In the genomic region with DNA sequence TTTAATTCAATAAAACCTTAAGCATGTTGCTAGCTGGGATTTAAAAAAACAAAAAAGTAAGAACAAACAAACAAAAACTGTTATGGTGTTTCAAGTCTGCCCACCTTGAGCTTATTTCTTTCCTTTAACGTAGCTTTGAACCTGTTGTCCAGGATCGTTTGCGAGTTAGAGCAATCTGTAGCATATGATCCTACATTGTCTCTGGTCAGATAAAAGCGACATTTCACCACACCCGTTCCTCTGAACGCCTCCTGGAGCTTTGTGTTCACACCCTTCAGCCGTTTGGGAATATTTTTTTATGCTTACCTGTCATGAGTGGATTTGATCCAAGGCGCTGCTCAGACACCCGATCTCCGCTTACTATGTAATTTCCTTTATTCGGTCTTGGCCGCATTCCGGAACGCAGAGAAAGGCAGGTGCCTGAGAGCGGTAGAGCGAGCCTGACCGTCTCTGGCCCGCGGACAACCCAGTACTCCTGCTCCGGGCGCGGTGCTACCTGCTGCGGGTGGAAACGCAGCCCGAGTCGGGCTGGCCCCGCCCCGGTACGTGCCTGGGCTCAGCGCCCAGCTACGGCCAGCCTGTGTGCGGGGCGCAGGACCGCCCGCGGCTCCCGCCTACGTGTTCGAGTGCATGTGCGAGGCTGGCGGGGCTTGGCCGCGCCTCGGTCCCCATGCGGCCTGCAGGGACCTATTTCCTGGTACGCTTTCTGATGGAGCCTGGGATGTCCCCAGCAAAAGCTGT, we compare ENCODE assay signal across 9 mouse cellular contexts. TPM values are rescaled to one million over a fixed set of nuclear protein-coding genes. Genes with fewer than 3 reads are reported as not detected.
DNase-seq lines count a peak whose midpoint lies in the region; ATAC-seq and TF ChIP-seq lines count a peak whose summit lies in the region.
"Had no signal": no experiment of that assay in that cellular context is flagged by ENCODE, and none has a peak within 500 bp of the region (broad histone marks: within the 10 kb centered on the region; RNA-seq: fewer than 3 reads in every experiment).

No protein-coding gene starts in this region.

- no peak for TF ChIP-seq POLR2A in limb, embryonic 14.5 days (IDR thresholded peaks at IDR 0.05; ENCODE audit: borderline replicate concordance, extremely low read depth, insufficient read depth, insufficient read length)
- no peak for TF ChIP-seq POLR2A in small intestine, adult 2 months (IDR thresholded peaks at IDR 0.05; ENCODE audit: low read depth, low read length)

- H3K27ac ChIP-seq in limb, embryonic 14.5 days (replicated peaks; ENCODE audit: low read depth, low read length), result no peak overlapping the region
- no peak overlapping the region for H3K27ac ChIP-seq in midbrain, embryonic 12.5 days (replicated peaks)
- H3K27ac ChIP-seq in small intestine, adult 2 months (ENCODE audit: insufficient read depth, low read depth, low read length), result no peak overlapping the region

- peak; percentile 59 for DNase-seq in embryo, embryonic 9.5 days (ENCODE audit: extremely low spot score)
- peak; percentile 27 for DNase-seq in heart, adult 8-10 months (ENCODE audit: low spot score)
- peak; percentile 60 for DNase-seq in kidney, adult 11 months
- peak; percentile 21 for DNase-seq in limb, embryonic 14.5 days (ENCODE audit: low spot score)

- WGBS in limb, embryonic 14.5 days, result 6% methylated on average over 46 of the region's 46 CpGs
- 5% methylated on average over 46 of the region's 46 CpGs for WGBS in midbrain, embryonic 12.5 days
- 9% methylated on average over 46 of the region's 46 CpGs for WGBS in small intestine, adult 2 months

- no peaks in the 10 kb centered on the region for H3K9me3 ChIP-seq in erythroblast, embryonic 14.5 days (ENCODE audit: control insufficient read depth, low read length)
- no peaks in the 10 kb centered on the region for H3K9me3 ChIP-seq in limb, embryonic 14.5 days (ENCODE audit: control insufficient read depth, low read length)
- H3K9me3 ChIP-seq in midbrain, embryonic 12.5 days, result no peaks in the 10 kb centered on the region

- H3K36me3 ChIP-seq in erythroblast, embryonic 14.5 days (ENCODE audit: control insufficient read depth), result peaks cover 10% of the 10 kb centered on the region
- peaks cover 22% of the 10 kb centered on the region for H3K36me3 ChIP-seq in limb, embryonic 14.5 days (ENCODE audit: control insufficient read depth, insufficient read depth, low read length)
- H3K36me3 ChIP-seq in midbrain, embryonic 12.5 days, result 0 out of 2 replicates have a peak, but pooled peaks cover 8% of the 10 kb centered on the region
- peaks cover 12% of the 10 kb centered on the region for H3K36me3 ChIP-seq in small intestine, adult 2 months (ENCODE audit: control insufficient read depth, insufficient read depth, low read length)

- peaks cover 11% of the 10 kb centered on the region for H3K27me3 ChIP-seq in erythroblast, embryonic 14.5 days (ENCODE audit: control insufficient read depth)
- H3K27me3 ChIP-seq in limb, embryonic 14.5 days (ENCODE audit: control insufficient read depth, insufficient read depth, low read length), result no peaks in the 10 kb centered on the region
- peaks cover 10% of the 10 kb centered on the region for H3K27me3 ChIP-seq in midbrain, embryonic 12.5 days
- H3K27me3 ChIP-seq in small intestine, adult 2 months (ENCODE audit: control insufficient read depth, insufficient read depth, low read length), result no peaks in the 10 kb centered on the region

- ATAC-seq in erythroblast, adult 5-6 weeks (replicated peaks; ENCODE audit: low FRiP score, poor library complexity, severe bottlenecking), result no peak
- peak; percentile 76 for ATAC-seq in limb, embryonic 14.5 days (ENCODE audit: low FRiP score, low read depth)
- peak; percentile 92 for ATAC-seq in midbrain, embryonic 12.5 days (ENCODE audit: low FRiP score, low read depth)

- peak overlapping the region; percentile 54 for H3K4me3 ChIP-seq in erythroblast, embryonic 14.5 days (replicated peaks)
- peak overlapping the region; percentile 34 for H3K4me3 ChIP-seq in limb, embryonic 14.5 days (replicated peaks; ENCODE audit: low read length)
- peak overlapping the region; percentile 45 for H3K4me3 ChIP-seq in midbrain, embryonic 12.5 days
- H3K4me3 ChIP-seq in small intestine, adult 2 months (ENCODE audit: low read depth, low read length), result peak overlapping the region; percentile 52

- TF ChIP-seq CTCF in small intestine, adult 2 months (IDR thresholded peaks at IDR 0.05; ENCODE audit: extremely low read depth, insufficient read length, insufficient replicate concordance, low read depth, low read length), result no peak

- peaks cover 25% of the 10 kb centered on the region for H3K4me1 ChIP-seq in erythroblast, embryonic 14.5 days (ENCODE audit: control insufficient read depth)
- H3K4me1 ChIP-seq in limb, embryonic 14.5 days (ENCODE audit: control insufficient read depth, insufficient read depth, low read length), result peaks cover 9% of the 10 kb centered on the region
- H3K4me1 ChIP-seq in midbrain, embryonic 12.5 days, result peaks cover 15% of the 10 kb centered on the region
- peaks cover 5% of the 10 kb centered on the region; the same call in 1 of the 2 replicates for H3K4me1 ChIP-seq in small intestine, adult 2 months (ENCODE audit: control insufficient read depth, insufficient read depth, insufficient read length, low read length)

- H3K9ac ChIP-seq in limb, embryonic 14.5 days (ENCODE audit: low read depth, low read length, severe bottlenecking), result peak overlapping the region; percentile 50
- H3K9ac ChIP-seq in midbrain, embryonic 12.5 days (replicated peaks), result peak overlapping the region; percentile 54; the same call in 1 of the 2 replicates

- peak overlapping the region; percentile 62 for H3K4me2 ChIP-seq in limb, embryonic 14.5 days (replicated peaks; ENCODE audit: low read depth, low read length, severe bottlenecking)
- H3K4me2 ChIP-seq in midbrain, embryonic 12.5 days (replicated peaks), result peak overlapping the region; percentile 75

RNA-seq across cellular contexts. Expression of a gene that starts 12.0 kb away (rescaled TPM):
- polyA plus RNA-seq in erythroblast, embryonic 14.5 days (2012), result not detected in 2 replicates
- not detected in 2 replicates for total RNA-seq in erythroblast, adult 5-6 weeks (2015; ENCODE audit: low replicate concordance)
- not detected in 2 replicates for total RNA-seq in erythroblast, adult 5-6 weeks (2017; ENCODE audit: low replicate concordance)
- 10 to 100 TPM in 1 of 4 experiments, 1 to 10 TPM in 3; 5.1 to 10.5 (median 6.7) TPM for total RNA-seq in heart, adult 8-10 months (2022)
- polyA plus RNA-seq in limb, embryonic 14.5 days (2012; rRNA removed), result not detected in 2 replicates
- 11.2 and 12.3 TPM in 2 replicates for polyA plus RNA-seq in limb, embryonic 14.5 days (2014; fragmentation: Nextera tagmentation; extraction: Ambion mirVana)
- 18.3 and 18.5 TPM in 2 replicates for polyA plus RNA-seq in midbrain, embryonic 12.5 days (2016; fragmentation: Nextera tagmentation; extraction: Ambion mirVana)
- polyA plus RNA-seq in small intestine, adult 2 months (2012; rRNA removed), result not detected in 2 replicates

RNA-seq across cellular contexts. Expression of a gene that starts 14.8 kb away (rescaled TPM):
- polyA plus RNA-seq in erythroblast, embryonic 14.5 days (2012), result 0.18 TPM in 1 of 2 replicates, not detected in the other
- total RNA-seq in erythroblast, adult 5-6 weeks (2015; ENCODE audit: low replicate concordance), result 1.5 and 2.5 TPM in 2 replicates
- total RNA-seq in erythroblast, adult 5-6 weeks (2017; ENCODE audit: low replicate concordance), result 1.2 and 4.9 TPM in 2 replicates
- 10 to 100 TPM in 1 of 4 experiments, 1 to 10 TPM in 3; 8.4 to 14.0 (median 9.2) TPM for total RNA-seq in heart, adult 8-10 months (2022)
- polyA plus RNA-seq in limb, embryonic 14.5 days (2012; rRNA removed), result 21.6 and 22.0 TPM in 2 replicates
- 17.2 and 24.8 TPM in 2 replicates for polyA plus RNA-seq in limb, embryonic 14.5 days (2014; fragmentation: Nextera tagmentation; extraction: Ambion mirVana)
- polyA plus RNA-seq in midbrain, embryonic 12.5 days (2016; fragmentation: Nextera tagmentation; extraction: Ambion mirVana), result 23.6 and 31.9 TPM in 2 replicates
- polyA plus RNA-seq in small intestine, adult 2 months (2012; rRNA removed), result 2.0 and 2.8 TPM in 2 replicates

RNA-seq across cellular contexts. Expression of a gene that starts 48.0 kb away (rescaled TPM):
- polyA plus RNA-seq in erythroblast, embryonic 14.5 days (2012), result not detected in 2 replicates
- total RNA-seq in erythroblast, adult 5-6 weeks (2015; ENCODE audit: low replicate concordance), result not detected in 2 replicates
- total RNA-seq in erythroblast, adult 5-6 weeks (2017; ENCODE audit: low replicate concordance), result not detected in 2 replicates
- total RNA-seq in heart, adult 8-10 months (2022), result not detected
- 2.4 and 2.8 TPM in 2 replicates for polyA plus RNA-seq in limb, embryonic 14.5 days (2012; rRNA removed)
- 4.3 and 5.0 TPM in 2 replicates for polyA plus RNA-seq in limb, embryonic 14.5 days (2014; fragmentation: Nextera tagmentation; extraction: Ambion mirVana)
- polyA plus RNA-seq in midbrain, embryonic 12.5 days (2016; fragmentation: Nextera tagmentation; extraction: Ambion mirVana), result 14.5 and 15.0 TPM in 2 replicates
- polyA plus RNA-seq in small intestine, adult 2 months (2012; rRNA removed), result 0.95 TPM in 1 of 2 replicates, not detected in the other
- total RNA-seq: gastrocnemius, postnatal 4 days had no signal

RNA-seq across cellular contexts. Expression of a gene that starts 48.3 kb away (rescaled TPM):
- 0.09 and 0.10 TPM in 2 replicates for polyA plus RNA-seq in erythroblast, embryonic 14.5 days (2012)
- 14.2 and 17.9 TPM in 2 replicates for total RNA-seq in erythroblast, adult 5-6 weeks (2015; ENCODE audit: low replicate concordance)
- total RNA-seq in erythroblast, adult 5-6 weeks (2017; ENCODE audit: low replicate concordance), result 14.1 and 15.4 TPM in 2 replicates
- 10 to 100 TPM; 39.3 to 48.6 (median 43.8) TPM for total RNA-seq in heart, adult 8-10 months (2022)
- polyA plus RNA-seq in limb, embryonic 14.5 days (2012; rRNA removed), result 72.9 and 79.0 TPM in 2 replicates
- polyA plus RNA-seq in limb, embryonic 14.5 days (2014; fragmentation: Nextera tagmentation; extraction: Ambion mirVana), result 112 and 120 TPM in 2 replicates
- 130 and 134 TPM in 2 replicates for polyA plus RNA-seq in midbrain, embryonic 12.5 days (2016; fragmentation: Nextera tagmentation; extraction: Ambion mirVana)
- 11.6 and 23.7 TPM in 2 replicates for polyA plus RNA-seq in small intestine, adult 2 months (2012; rRNA removed)
